Mouse (Mus musculus) testis, adult 2 months (tissue): ENCODE data around the gene Kcnip3.

Experiments used
- CTCF ChIP-seq: fragments of 200-500 bp; IDR thresholded peaks from 2 replicates; pipeline ENCODE4 v1.5.1; 2012; ENCODE audit warnings: low read depth, mild to moderate bottlenecking, inconsistent platforms, low read length, moderate library complexity; ENCODE audit not compliant: control insufficient read depth, insufficient read depth, insufficient replicate concordance
- POLR2A ChIP-seq: fragments of 200-500 bp; IDR thresholded peaks from 2 replicates; pipeline ENCODE4 v1.6.1; 2012; ENCODE audit warnings: low read depth, mild to moderate bottlenecking, inconsistent platforms, low read length, moderate library complexity; ENCODE audit not compliant: control insufficient read depth

- TF ChIP-seq POLR2A (no peak), CTCF (peak; percentile 29; the same call in 1 of the 2 replicates)
Measured at GRCm38 (mm10) chr2:127539494-127539893, 17.6 kb upstream of the Kcnip3 start.
